13 mouse cellular contexts compared by ENCODE assay signal in the genomic region with DNA sequence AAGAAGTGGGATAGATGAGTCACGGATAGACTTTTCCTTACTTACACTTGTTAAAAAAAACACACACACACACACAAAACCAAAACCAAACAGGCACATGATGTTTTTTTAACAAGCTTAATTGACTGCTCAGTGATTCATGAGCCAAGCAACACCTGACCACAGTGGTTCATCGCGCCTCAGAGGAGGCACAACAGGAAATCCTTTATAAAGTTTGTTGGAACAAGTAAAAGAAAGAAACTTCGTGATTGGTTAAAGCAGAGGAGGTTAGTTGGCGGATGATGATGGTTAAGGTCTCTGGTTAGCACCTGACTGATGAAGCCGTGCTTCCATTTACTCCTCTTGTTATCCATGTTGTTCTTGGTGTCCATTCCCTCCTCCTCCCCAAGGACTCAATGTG.
"Had no signal": no experiment of that assay in that cellular context is flagged by ENCODE, and none has a peak within 500 bp of the region (broad histone marks: within the 10 kb centered on the region; RNA-seq: fewer than 3 reads in every experiment).

No protein-coding gene starts in this region.

- H3K27ac ChIP-seq: midbrain, embryonic 13.5 days; midbrain, embryonic 15.5 days; neural tube, embryonic 13.5 days; neural tube, embryonic 15.5 days had no signal

- ATAC-seq: midbrain, embryonic 13.5 days; midbrain, embryonic 15.5 days had no signal

- H3K4me3 ChIP-seq: megakaryocyte, embryonic 14.5 days; midbrain, embryonic 13.5 days; midbrain, embryonic 15.5 days; neural tube, embryonic 13.5 days; neural tube, embryonic 15.5 days had no signal

- H3K36me3 ChIP-seq: midbrain, embryonic 13.5 days; midbrain, embryonic 15.5 days; neural tube, embryonic 13.5 days; neural tube, embryonic 15.5 days had no signal

- H3K27me3 ChIP-seq: midbrain, embryonic 13.5 days; midbrain, embryonic 15.5 days; neural tube, embryonic 13.5 days; neural tube, embryonic 15.5 days had no signal

- H3K4me1 ChIP-seq: megakaryocyte, embryonic 14.5 days; midbrain, embryonic 13.5 days; midbrain, embryonic 15.5 days; neural tube, embryonic 13.5 days; neural tube, embryonic 15.5 days had no signal

- H3K9me3 ChIP-seq: megakaryocyte, embryonic 14.5 days; midbrain, embryonic 13.5 days; midbrain, embryonic 15.5 days; neural tube, embryonic 13.5 days; neural tube, embryonic 15.5 days had no signal

- DNase-seq: lung, adult 18-20 months; lung, embryonic 14.5 days; lung, postnatal 10 days; lung, postnatal 4 days; right cerebral cortex, postnatal 14 days; thymus, adult 18-20 months; thymus, postnatal 14 days; thymus, postnatal 36 days had no signal
